Mouse (Mus musculus): ENCODE measurements around the gene Slc35b1.

Gene Slc35b1

GRCm38 (mm10) chr11:95384319-95384972 is at the start of gene Slc35b1:
Gene Slc35b1 (plus strand): TSS chr11:95384692.
- peak; percentile 100 for DNase-seq (ENCODE audit: low read depth, low spot score)

- peak; percentile 98 for DNase-seq (ENCODE audit: low read depth, low spot score)
Measured at GRCm38 (mm10) chr11:95336568-95337128, 47.8 kb upstream of the Slc35b1 start, which contains the start of gene Fam117a. Gene Fam117a (plus strand): TSS chr11:95337018.

DNA sequence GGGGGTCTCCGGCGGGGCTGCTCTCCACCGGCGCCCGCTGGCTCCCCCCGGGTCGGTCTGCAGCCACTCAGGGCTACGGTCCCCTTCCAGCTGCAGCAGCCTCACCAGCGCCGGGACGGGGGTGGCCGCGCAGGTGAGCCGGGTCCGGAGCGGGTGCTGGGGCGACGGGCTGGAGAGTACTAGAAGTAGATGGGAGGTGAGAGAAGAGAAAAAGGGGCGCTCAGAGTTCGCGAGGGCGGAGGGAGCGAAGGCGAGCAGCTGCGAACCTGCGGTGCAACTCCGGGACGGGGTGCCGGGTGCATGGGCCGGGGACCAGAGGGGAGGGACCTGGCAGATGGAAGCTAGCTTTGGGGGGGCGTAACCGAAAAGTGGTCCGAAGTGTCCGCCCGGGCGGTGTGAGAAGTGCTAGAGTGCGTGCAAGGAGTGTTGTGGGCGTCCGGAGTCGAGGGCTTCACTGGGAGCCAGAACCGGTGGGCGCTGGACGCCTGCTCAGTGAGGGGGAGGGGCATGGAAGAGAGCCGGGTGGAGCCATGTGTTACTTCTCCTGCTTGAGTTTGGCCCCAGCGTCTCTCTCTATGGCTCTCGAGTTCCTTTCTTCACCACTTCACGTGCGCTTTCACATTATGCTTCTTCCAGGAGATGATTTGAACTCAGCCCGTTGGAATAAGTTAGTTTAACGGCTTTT is 47.2 kb upstream of the Slc35b1 start:
- peak; percentile 64 for DNase-seq (ENCODE audit: low read depth, low spot score)

DNA sequence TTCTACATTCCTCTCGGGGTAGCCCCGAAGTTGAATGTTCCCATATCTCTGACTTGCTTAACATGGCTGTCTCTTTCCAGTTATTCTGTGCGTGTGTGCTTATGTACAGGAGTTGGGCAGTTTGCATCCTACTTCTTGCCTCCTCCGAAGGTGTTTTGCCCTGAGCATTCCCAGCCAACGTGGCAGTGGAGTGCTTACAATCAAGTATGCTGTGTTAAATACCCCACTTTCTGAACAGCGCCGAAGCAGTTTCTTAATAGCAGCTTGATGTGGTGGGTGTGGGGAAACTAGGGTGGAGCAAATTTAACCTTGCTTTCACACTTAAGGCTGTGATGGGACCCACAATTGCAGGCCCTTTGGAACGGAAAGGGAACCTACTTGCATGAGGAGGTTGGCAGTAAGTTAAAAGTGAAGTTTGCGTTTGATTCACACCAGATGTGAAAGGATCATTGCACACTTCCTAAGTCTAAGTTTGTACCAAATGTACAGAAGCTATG is 46.6 kb upstream of the Slc35b1 start:
- DNase-seq (ENCODE audit: low read depth, low spot score): no peak

DNA sequence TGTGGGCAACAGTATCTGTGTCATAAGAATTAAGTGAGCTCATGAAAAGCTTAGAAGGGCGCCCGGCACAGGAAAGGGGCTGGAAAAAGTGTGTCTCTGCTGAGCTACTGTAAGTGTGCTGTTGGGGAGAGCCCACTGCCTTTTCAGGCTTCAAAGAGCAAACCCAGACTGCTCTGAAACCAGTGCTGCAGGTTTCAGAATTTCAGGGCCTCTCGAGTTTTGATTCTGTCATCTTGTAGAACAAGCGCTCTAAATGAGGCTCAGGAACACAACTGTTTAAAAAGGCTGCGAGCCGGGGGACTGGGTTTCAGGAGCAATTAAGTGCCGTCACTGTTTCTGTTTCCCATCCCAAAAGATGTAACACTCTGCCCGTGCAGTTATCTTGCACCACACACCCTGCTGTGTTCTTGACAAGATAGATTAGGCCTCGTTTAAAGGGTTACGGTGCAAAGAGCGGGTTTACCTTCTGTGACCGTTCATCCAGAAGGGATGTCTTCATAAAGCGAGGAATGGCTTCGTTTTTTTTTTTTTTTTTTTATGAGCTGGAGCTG is 44.9 kb upstream of the Slc35b1 start:
- DNase-seq (ENCODE audit: low read depth, low spot score): no peak

DNA sequence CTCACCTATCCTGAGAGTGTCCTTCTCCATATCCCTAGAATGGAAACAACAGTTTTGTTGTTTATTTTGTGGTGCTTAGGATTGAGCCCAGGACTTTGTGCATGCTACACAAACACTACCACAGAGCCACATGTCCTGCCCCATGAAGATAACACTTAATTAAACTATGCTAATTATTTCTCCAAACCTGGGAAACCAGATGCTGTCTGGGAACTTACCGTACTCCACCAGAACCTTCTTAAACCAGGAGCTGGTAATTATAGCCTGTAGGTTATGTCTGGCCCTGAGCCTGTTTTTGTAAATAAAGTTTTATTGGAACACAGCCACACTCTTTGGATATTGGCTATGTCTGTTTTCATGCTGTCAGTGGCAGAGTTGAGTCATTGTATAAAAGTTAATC is 44.2 kb upstream of the Slc35b1 start:
- no peak for DNase-seq (ENCODE audit: low read depth, low spot score)

- no peak for DNase-seq (ENCODE audit: low read depth, low spot score)
Measured at GRCm38 (mm10) chr11:95340664-95341063, 43.8 kb upstream of the Slc35b1 start.

GRCm38 (mm10) chr11:95343180-95343579 is 41.3 kb upstream of the Slc35b1 start:
- no peak for DNase-seq (ENCODE audit: low read depth, low spot score)

DNA sequence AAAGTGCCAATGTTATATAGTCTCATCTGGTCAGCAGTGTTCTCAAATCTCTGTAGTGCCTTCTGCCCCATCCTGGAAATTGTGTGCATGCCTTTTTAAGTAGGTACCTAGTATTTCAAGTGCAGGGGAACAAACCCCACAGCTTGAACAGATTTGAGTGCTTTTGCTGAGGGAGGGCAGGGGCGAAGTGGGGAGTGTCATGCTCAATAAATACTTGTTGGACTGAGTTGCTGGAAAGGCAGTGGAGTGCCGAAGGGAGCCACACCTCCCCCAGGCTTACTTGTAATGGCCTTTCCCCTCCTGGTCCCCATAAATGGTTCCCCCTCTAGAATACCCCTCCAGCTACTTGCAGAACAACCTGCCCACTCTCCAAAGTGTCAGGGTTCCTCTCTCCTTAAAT is 40.3 kb upstream of the Slc35b1 start:
- no peak for DNase-seq (ENCODE audit: low read depth, low spot score)

GRCm38 (mm10) chr11:95350289-95350688 is 34.2 kb upstream of the Slc35b1 start:
- no peak for DNase-seq (ENCODE audit: low read depth, low spot score)

DNA sequence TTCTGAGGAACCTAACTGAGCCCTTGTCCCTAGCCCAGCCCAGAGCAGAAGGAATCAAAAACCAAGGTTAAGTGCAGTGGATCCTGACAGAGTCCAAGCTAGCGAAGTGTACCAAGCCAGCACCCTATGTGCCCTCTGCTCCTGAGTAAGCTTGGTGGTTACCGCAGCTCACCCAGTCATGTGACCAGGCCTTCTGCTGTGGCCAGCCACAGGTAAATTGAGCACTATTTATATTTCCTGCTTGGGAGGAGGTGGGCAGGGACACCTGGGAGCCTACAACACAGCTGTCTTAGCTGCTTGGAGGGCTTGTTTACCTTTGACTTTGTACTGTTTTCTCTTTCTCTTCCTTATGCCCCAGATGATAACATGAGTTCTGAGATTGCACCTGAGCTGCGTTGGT is 33.5 kb upstream of the Slc35b1 start:
- DNase-seq (ENCODE audit: low read depth, low spot score): no peak

DNA sequence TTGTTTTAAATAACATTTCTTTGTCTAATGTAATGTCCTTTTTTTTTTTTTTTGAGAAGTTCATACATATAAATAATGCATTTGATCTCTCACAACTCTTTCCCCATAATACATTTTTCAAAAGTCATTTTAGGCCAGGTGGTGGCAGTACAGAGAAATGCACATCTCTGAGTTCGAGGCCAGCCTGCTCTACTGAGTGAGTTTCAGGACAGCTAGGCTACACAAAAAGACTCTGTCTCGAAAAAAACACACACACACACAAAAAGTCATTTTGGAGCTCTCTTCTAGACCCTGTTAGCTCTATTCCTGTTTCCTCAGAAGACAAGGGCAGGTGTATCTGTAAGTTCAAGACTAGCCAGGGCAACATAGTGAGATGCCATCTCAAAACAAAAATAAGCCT is 31.8 kb upstream of the Slc35b1 start:
- DNase-seq (ENCODE audit: low read depth, low spot score): no peak

DNA sequence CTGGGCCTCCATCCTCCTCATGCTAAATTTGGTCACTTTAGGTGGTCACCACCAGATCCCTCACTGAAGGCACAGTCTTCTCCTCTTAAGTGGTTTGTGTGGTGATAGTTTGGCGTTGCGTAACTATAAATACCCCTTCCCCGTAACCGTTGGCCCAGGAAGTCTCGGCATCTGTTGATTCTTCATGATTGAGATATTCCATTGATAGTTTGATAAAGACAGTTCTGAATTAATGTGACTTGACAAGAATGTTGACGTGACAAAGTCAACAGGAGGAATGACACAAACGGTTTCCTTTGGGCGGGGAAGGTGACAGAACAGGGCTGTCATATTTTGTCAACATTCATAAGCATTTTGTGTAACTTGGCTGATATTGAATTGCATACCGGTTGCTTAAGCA is 31.3 kb upstream of the Slc35b1 start:
- no peak for DNase-seq (ENCODE audit: low read depth, low spot score)

- DNase-seq (ENCODE audit: low read depth, low spot score): no peak
Measured at GRCm38 (mm10) chr11:95354228-95354944, 30.1 kb upstream of the Slc35b1 start.

- no peak for DNase-seq (ENCODE audit: low read depth, low spot score)
Measured at GRCm38 (mm10) chr11:95354945-95355660, 29.4 kb upstream of the Slc35b1 start.

DNA sequence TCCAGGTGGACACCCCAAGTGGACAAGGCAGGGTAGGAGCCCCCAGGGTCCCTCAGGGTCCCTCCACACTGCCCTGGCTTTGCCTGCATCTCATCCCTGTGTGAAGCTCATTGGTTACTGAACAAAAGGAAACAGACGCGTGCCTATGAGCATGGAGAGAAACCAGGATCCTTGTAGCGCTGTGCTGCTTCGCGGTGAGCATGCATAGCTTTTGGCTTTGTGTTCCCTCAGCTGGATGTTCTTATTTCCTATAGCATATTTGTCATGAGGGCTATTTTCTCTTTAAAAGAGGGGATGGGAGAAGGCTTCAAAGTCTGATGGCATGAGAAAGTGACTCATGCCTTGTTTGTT is 28.9 kb upstream of the Slc35b1 start:
- no peak for DNase-seq (ENCODE audit: low read depth, low spot score)

GRCm38 (mm10) chr11:95356039-95356438 is 28.5 kb upstream of the Slc35b1 start:
- no peak for DNase-seq (ENCODE audit: low read depth, low spot score)

DNA sequence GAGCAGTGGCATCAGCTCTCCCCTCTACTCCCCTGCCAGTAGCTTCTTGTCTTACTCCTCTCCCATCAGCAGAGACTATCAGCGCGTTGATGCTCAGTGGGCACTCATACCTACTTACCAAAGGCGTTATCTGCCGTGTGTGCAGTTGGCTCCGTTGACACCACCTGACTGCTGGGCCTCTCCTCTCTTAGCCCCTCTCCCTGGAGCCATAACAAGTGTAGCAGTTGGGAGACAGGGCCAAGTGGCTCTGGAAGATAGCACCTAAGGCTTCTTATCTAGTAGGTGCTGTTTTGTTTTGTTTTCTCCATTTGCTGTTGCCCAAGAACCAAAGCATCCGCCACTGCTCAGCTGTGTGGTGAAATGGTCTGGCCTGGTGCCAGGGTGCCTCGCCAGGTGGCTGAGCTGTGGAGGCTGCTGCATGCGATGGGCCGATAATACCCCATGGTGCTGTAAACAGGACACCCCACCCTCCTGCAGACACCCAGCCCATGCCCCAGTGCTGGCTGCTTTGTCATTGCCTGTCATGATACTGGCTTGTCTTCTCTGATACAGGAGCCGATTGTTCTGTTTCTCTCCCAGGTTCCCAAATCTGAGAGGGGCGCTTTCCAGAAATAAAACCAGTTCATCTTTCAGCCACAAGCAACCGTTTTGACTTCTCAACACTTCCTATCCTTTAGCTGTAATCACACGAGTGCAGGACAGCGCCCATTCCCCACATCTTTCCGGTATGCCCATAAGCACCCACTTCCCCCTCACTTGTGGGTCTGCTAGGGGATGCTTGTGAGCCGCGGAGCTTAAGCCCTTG is 27.8 kb upstream of the Slc35b1 start:
- DNase-seq (ENCODE audit: low read depth, low spot score): no peak

DNA sequence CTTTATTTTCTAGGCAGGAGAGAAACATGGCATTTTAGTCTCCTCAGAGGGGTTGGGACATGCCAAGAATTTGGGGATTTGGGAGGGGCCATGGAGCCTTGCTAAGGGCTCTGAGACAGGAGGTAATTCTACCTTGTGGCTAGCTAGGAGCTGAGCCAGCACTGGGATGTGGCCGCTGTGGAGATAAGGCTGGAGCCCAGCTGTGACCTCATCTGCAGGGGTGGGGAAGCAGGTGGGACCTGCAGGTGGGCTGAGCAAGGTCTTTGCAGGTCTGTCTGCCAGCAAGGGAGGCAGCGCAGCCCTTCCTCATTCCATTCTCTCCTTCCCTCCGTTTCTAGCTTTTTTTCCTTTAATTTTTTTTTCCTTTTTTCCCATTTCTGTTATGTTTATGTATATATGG is 26.2 kb upstream of the Slc35b1 start:
- DNase-seq (ENCODE audit: low read depth, low spot score): no peak

- no peak for DNase-seq (ENCODE audit: low read depth, low spot score)
Measured at GRCm38 (mm10) chr11:95364388-95364787, 20.1 kb upstream of the Slc35b1 start.

- no peak for DNase-seq (ENCODE audit: low read depth, low spot score)
Measured at GRCm38 (mm10) chr11:95365596-95365995, 18.9 kb upstream of the Slc35b1 start.

All from WW6 (cell line).